Mouse (Mus musculus) heart, embryonic 14.5 days (tissue): ENCODE data around the gene Fbxo28. TPM values are rescaled to one million over a fixed set of nuclear protein-coding genes. Genes with fewer than 3 reads are reported as not detected.
A peak's percentile ranks its signal among the peaks of the same experiment; 100 is the strongest.

ENCODE experiments used
- ATAC-seq: fragments of 200-750 bp; cut with Nextera tagmentation; 2 replicates; pipeline ENCODE4 v1.8.0; 2017; ENCODE audit warnings: low read depth, moderate TSS enrichment; ENCODE audit not compliant: insufficient number of reproducible peaks, insufficient read depth, low FRiP score
- H3K27ac ChIP-seq, 2 experiments: fragments of 200-500 bp in 1 of 2; fragments of 300-500 bp in 1 of 2; sonication (generic) in 1 of 2; replicated peaks in 1 of 2; 2 replicates each; pipeline ENCODE4 v1.5.1; 2012 to 2014; ENCODE audit warnings: low read depth in 2 of 2, low read length in 2 of 2, control low read depth in 1 of 2, mild to moderate bottlenecking in 1 of 2, mixed read lengths in 1 of 2; ENCODE audit not compliant: control insufficient read depth in 1 of 2, insufficient read depth in 1 of 2
- H3K27me3 ChIP-seq: fragments of 300-500 bp; sonication (generic); 2 replicates; pipeline ENCODE4 v1.6.1; 2014; ENCODE audit warnings: mild to moderate bottlenecking, low read length, control low read depth; ENCODE audit not compliant: control insufficient read depth, insufficient read depth
- H3K36me3 ChIP-seq: fragments of 300-500 bp; sonication (generic); 2 replicates; pipeline ENCODE4 v1.6.1; 2014; ENCODE audit warnings: mild to moderate bottlenecking, control low read depth, low read length, mixed read lengths; ENCODE audit not compliant: control insufficient read depth, insufficient read depth
- H3K4me1 ChIP-seq, 2 experiments: fragments of 200-500 bp in 1 of 2; fragments of 300-500 bp in 1 of 2; sonication (generic) in 1 of 2; 2 replicates each; pipeline ENCODE4 v1.6.1; 2012 to 2014; ENCODE audit warnings: low read length in 2 of 2, control low read depth in 1 of 2, mixed read lengths in 1 of 2; ENCODE audit not compliant: control insufficient read depth in 2 of 2, insufficient read depth in 2 of 2
- H3K4me2 ChIP-seq: fragments of 300-500 bp; sonication (generic); 2 replicates; pipeline ENCODE4 v1.6.1; 2014; ENCODE audit warnings: mild to moderate bottlenecking, low read length
- H3K4me3 ChIP-seq, 2 experiments: fragments of 200-500 bp in 1 of 2; fragments of 300-500 bp in 1 of 2; sonication (generic) in 1 of 2; 2 replicates each; pipeline ENCODE4 v1.5.1; 2012 to 2014; ENCODE audit warnings: low read length in 2 of 2, mild to moderate bottlenecking in 2 of 2, control low read depth in 1 of 2, low read depth in 1 of 2, moderate library complexity in 1 of 2; ENCODE audit not compliant: control insufficient read depth in 1 of 2, insufficient read depth in 1 of 2
- H3K9ac ChIP-seq: fragments of 300-500 bp; sonication (generic); 2 replicates; pipeline ENCODE4 v1.6.1; 2014; ENCODE audit warnings: mild to moderate bottlenecking, low read length
- H3K9me3 ChIP-seq: fragments of 300-500 bp; sonication (generic); 2 replicates; pipeline ENCODE4 v1.6.1; 2016; ENCODE audit warnings: low read length, control low read depth; ENCODE audit not compliant: control insufficient read depth
- WGBS: fragments of 180-500 bp; shearing (Covaris S2); extraction: QIAGEN DNeasy Blood & Tissue Kit; methylation state at CpG from one replicate; pipeline ENCODE4 v1.1.7; 2014; 5-methylcytosine and 5-hydroxymethylcytosine counted together
- polyA plus RNA-seq: library from polyadenylated mRNA; unstranded; fragments of >200 nt; fragmentation: Nextera tagmentation; extraction: Ambion mirVana; gene quantifications from 2 replicates; pipeline ENCODE4 v1.2.1, GENCODE M21; 2014

Gene Fbxo28
- 17.2 and 18.4 TPM in 2 replicates for polyA plus RNA-seq

DNA sequence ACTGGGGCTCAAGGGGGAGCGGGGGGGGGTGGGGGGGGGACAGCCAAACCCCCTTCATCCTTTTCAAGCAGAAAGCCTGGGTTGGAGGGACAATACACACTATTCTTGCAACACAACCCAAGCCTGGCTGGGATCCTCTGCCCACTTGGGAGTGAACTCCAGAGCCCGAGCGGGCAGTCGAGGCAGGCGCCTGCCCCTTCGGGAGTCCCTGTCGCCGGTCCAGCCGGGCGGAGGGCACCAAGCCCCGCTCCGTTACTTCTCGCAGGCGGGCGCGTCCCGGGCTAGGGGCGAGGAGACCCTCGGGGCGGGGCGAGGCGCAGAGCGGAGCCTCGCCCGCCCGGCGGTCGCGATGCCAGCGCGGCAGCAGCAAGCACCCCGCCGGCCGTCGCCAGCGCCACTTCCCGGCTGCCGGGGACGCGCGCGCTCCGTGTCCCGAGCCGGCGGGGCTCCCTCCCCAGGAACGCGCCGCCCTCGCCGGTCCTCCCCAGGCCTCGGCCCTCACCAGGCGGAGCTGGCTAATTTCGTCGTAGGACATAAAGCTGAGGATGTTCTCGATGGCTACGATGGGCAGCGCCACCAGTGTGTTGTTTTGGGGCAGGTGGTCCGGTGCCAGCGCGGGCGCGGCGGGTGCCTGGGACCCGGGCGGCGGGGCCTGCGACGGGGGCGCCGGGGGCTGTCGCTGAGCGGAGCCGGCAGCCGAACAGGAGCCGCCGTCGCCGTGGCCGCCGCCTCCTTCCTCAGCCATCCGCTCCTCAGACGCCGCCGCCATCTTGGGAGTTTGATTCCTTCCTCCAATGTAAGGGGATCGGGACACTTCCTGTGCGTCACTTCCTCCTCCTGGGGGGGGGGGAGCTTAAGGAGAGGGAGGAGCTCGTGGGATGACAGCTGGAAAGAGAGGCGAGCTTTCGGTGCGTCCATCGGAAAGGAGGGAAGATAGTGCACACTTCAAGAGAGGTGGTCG, at the start of gene Fbxo28:
TSS of gene Fbxo28 (minus strand) at position 809 of the 961 bp plus-strand sequence.
- Histone ChIP-seq H3K4me2 (peak within 1 kb of the TSS; percentile 87), H3K9me3 (no peaks in the 10 kb centered on the region), H3K4me3 (peak within 1 kb of the TSS; percentile 81 to 99), H3K27me3 (no peaks in the 10 kb centered on the region), H3K9ac (peak within 1 kb of the TSS; percentile 98), H3K27ac (peak within 1 kb of the TSS; percentile 34 to 81; a peak in 3 of 4 replicates), H3K4me1 (peaks cover 2 to 13% of the 10 kb centered on the region in 2 experiments; a peak in 2 of 4 replicates), H3K36me3 (peaks cover 7% of the 10 kb centered on the region; the same call in 1 of the 2 replicates)
- ATAC-seq, result peak; percentile 89
- WGBS, result under 1% methylated on average over 90 of the region's 93 CpGs

DNA sequence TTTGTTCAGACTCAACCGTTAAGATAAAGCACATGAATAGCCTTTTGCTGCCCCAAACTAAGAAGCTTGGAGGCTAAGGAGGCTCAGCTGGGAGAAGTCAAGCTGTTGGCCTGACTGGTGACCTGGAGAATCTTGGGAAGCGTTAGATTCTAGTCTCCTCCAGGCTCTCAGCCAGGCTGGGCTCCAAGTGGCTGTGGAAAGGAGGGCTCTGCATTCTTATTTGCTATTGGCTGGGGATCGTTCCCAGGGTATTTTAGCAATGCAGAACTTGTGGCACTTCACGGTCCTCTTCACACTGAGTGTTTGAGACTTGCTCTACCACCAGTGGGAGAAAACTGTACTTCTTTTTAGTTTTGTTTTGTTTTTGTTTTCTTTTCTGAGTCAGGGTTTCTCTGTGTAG, 47.3 kb upstream of the Fbxo28 start:
- no peak for ATAC-seq
- Histone ChIP-seq H3K4me1 (peaks cover 3% of the 10 kb centered on the region in 2 experiments; a peak in 3 of 4 replicates), H3K36me3 (no peaks in the 10 kb centered on the region), H3K9me3 (no peaks in the 10 kb centered on the region), H3K9ac (no peak overlapping the region), H3K4me2 (no peak overlapping the region), H3K4me3 (no peak overlapping the region), H3K27ac (no peak overlapping the region), H3K27me3 (no peaks in the 10 kb centered on the region)
- 29% methylated on average over 4 of the region's 4 CpGs for WGBS

DNA sequence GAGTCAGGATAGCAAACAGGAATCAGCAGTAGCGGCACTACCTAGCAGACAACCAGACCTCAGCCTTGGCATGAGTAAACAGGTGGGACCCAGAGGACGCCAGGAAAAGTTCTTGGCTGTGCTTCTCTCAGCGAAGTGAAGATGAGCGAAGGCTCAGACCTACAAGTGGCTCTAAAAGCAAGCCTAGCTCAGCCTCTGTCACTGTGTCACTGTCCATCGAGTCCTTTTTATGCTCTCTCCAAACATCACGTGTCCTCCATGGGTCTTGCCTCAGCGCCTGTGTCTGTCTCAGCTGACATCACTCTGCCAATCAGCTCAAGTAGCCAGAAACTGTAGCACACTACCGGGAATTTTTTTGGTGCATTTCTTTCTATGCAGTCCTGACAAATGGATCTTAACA, 45.0 kb upstream of the Fbxo28 start:
- no peaks in the 10 kb centered on the region for H3K9me3 ChIP-seq
- no peak overlapping the region for H3K9ac ChIP-seq
- no peak for ATAC-seq
- H3K4me1 ChIP-seq, result peaks cover 3% of the 10 kb centered on the region in 2 experiments; a peak in 3 of 4 replicates
- H3K36me3 ChIP-seq, result no peaks in the 10 kb centered on the region
- H3K4me3 ChIP-seq, result no peak overlapping the region
- H3K27me3 ChIP-seq, result no peaks in the 10 kb centered on the region
- no peak overlapping the region for H3K4me2 ChIP-seq
- no peak overlapping the region for H3K27ac ChIP-seq
- 84% methylated on average over 8 of the region's 8 CpGs for WGBS

DNA sequence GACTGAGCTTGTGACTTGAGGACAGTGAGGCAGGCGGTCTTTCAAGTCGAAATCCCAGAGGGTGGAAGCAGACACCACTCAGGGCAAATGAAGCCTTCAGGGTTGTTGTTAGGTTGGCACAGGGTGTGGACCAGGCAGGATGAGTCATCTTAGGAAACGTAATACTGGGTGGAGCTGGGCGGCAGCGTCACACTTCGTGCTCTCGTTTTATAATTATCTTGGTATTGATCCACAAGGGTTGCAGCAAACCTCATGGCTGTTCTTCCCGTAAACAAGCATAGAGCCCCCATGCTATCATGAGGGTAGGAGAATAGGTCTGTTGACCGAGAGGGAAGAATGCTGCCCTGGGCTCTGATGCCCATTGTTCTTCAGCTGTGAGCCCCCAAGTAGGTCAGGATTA, 41.7 kb upstream of the Fbxo28 start:
- no peak overlapping the region for H3K9ac ChIP-seq
- H3K27ac ChIP-seq, result no peak overlapping the region
- H3K4me2 ChIP-seq, result no peak overlapping the region
- no peaks in the 10 kb centered on the region for H3K9me3 ChIP-seq
- no peak for ATAC-seq
- H3K27me3 ChIP-seq, result no peaks in the 10 kb centered on the region
- 69% methylated on average over 9 of the region's 9 CpGs for WGBS
- no peaks in the 10 kb centered on the region for H3K4me1 ChIP-seq
- no peaks in the 10 kb centered on the region for H3K36me3 ChIP-seq
- H3K4me3 ChIP-seq, result no peak overlapping the region

DNA sequence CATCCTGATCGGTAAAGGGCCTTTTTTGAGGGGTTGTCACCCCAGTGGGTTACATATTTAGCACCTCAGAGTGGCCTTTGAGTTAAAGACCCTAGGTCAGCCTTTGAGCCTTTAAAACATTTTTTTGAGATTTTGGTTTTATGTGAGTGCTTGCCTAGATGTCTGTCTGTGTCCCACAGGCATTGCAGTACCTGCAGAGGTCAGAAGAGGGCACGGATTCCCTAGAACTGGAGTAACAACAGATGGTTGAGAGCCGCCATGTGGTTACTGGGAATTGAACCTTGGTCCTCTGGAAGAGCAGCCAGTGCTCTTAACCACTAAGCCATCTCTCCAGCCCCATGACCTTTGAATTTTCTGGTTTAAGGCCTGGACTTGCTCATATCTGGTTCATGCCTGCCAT, 39.9 kb upstream of the Fbxo28 start:
- WGBS, result 70% methylated on average over 3 of the region's 3 CpGs

DNA sequence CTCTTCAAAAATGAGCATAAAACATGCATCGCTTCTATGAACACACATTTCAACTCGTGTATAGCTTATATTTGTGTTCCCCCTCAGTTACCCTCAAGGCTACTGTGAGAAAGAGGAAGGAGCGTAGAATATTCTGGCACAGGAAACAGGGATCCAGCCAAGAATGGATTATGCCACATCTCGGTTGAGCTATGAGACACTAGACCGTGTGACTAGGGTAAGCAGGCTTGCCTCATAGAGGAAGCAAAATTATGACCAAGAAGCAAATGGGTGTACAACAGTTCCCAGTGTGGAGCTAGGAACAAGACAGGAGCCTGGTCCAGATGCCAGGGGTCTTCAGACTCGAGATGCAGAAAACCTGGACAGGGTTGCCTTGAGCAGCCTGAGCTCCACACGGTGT, 39.3 kb upstream of the Fbxo28 start:
- H3K36me3 ChIP-seq, result no peaks in the 10 kb centered on the region
- H3K4me2 ChIP-seq, result no peak overlapping the region
- WGBS, result 75% methylated on average over 7 of the region's 7 CpGs
- H3K9me3 ChIP-seq, result no peaks in the 10 kb centered on the region
- H3K4me3 ChIP-seq, result no peak overlapping the region
- H3K9ac ChIP-seq, result no peak overlapping the region
- ATAC-seq, result no peak
- H3K4me1 ChIP-seq, result no peaks in the 10 kb centered on the region
- H3K27ac ChIP-seq, result no peak overlapping the region
- H3K27me3 ChIP-seq, result no peaks in the 10 kb centered on the region

More for the DNA sequence above, 39.9 kb upstream of the Fbxo28 start:
- no peak overlapping the region for H3K27ac ChIP-seq
- H3K27me3 ChIP-seq, result no peaks in the 10 kb centered on the region
- no peak overlapping the region for H3K4me2 ChIP-seq
- no peaks in the 10 kb centered on the region for H3K4me1 ChIP-seq
- no peak overlapping the region for H3K4me3 ChIP-seq
- H3K36me3 ChIP-seq, result no peaks in the 10 kb centered on the region
- ATAC-seq, result no peak
- H3K9ac ChIP-seq, result no peak overlapping the region
- H3K9me3 ChIP-seq, result no peaks in the 10 kb centered on the region

DNA sequence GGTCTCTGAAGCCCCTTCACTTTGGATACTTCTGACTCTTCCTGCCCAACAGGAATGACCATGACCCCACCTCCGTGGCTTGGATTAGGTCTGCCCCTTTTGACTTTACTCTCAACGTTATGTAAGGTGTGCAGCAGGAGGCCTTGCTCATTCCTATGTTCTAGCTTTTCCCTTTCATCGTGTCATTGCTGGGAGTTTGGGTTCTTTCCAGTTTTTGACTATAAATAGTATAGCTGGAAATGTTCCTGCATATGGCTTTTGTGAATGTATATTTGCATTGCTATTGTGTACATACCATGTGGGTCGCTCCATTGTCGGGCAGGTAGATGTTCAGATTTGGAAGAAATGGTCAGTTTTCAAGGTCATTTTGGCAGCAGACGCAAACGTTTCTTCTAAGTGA, 37.4 kb upstream of the Fbxo28 start:
- Histone ChIP-seq H3K4me1 (no peaks in the 10 kb centered on the region), H3K36me3 (no peaks in the 10 kb centered on the region), H3K9me3 (no peaks in the 10 kb centered on the region), H3K4me3 (no peak overlapping the region), H3K4me2 (no peak overlapping the region), H3K9ac (no peak overlapping the region), H3K27me3 (no peaks in the 10 kb centered on the region), H3K27ac (no peak overlapping the region)
- ATAC-seq, result no peak
- 78% methylated on average over 7 of the region's 7 CpGs for WGBS
